ENCODE assay signal across 13 mouse cellular contexts in the genomic region with DNA sequence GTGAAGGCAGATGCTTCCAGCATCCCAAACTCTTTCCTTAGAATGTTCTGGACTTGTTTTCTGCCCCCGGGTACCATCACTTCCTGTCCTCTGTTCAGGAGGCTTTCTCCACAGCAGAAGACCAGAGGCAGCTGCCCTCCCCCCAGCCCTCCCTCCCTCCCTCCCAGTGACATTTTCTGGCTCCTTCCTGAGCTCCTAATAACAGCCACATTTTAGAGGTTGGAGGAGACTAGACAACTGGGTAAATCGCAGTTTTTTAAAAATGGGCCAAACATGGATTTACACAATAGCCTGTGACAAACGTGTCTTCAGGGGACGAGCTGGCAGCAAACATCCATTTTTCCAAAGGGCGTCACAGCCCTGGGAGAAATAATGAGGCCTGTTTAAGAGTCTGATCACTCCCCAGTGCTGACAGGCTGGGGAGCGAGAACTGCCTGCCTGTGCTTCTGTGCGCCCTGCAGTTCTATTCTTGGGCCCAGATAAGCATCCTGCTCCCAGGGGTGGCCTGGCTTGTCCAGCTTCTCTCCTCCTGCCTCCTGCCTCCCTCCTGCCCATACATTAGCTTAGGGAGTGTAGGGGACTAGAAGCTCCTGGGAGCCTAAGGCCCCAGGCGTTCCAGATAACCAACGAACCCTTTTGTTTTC.
DNase-seq lines count a peak whose midpoint lies in the region; ATAC-seq and TF ChIP-seq lines count a peak whose summit lies in the region.
"Had no signal": no experiment of that assay in that cellular context is flagged by ENCODE, and none has a peak within 500 bp of the region (broad histone marks: within the 10 kb centered on the region; RNA-seq: fewer than 3 reads in every experiment).

No protein-coding gene starts in this region.

- 15% methylated on average over 9 of the region's 9 CpGs for WGBS in hindbrain, embryonic 12.5 days
- WGBS in neural tube, embryonic 14.5 days, result 21% methylated on average over 9 of the region's 9 CpGs

- peaks cover 19% of the 10 kb centered on the region for H3K4me1 ChIP-seq in hindbrain, embryonic 12.5 days
- H3K4me1 ChIP-seq in neural tube, embryonic 14.5 days (ENCODE audit: control insufficient read depth, insufficient read depth, low read length), result peaks cover 14% of the 10 kb centered on the region
- H3K4me1 ChIP-seq: liver, embryonic 13.5 days; stomach, embryonic 15.5 days had no signal

- no peak overlapping the region for H3K4me2 ChIP-seq in hindbrain, embryonic 12.5 days (replicated peaks)
- H3K4me2 ChIP-seq in neural tube, embryonic 14.5 days (ENCODE audit: low read depth, low read length), result no peak overlapping the region
- H3K4me2 ChIP-seq: liver, embryonic 13.5 days; stomach, embryonic 15.5 days had no signal

- H3K36me3 ChIP-seq in hindbrain, embryonic 12.5 days, result no peaks in the 10 kb centered on the region
- no peaks in the 10 kb centered on the region for H3K36me3 ChIP-seq in neural tube, embryonic 14.5 days (ENCODE audit: control insufficient read depth, insufficient read depth, low read length)
- H3K36me3 ChIP-seq: liver, embryonic 13.5 days; stomach, embryonic 15.5 days had no signal

- no peaks in the 10 kb centered on the region for H3K27me3 ChIP-seq in hindbrain, embryonic 12.5 days
- no peaks in the 10 kb centered on the region for H3K27me3 ChIP-seq in neural tube, embryonic 14.5 days (ENCODE audit: control insufficient read depth, insufficient read depth, low read length)
- H3K27me3 ChIP-seq: liver, embryonic 13.5 days; stomach, embryonic 15.5 days had no signal

- no peak overlapping the region for H3K4me3 ChIP-seq in layer of hippocampus, adult 2 months
- no peak overlapping the region for H3K4me3 ChIP-seq in hindbrain, embryonic 12.5 days
- H3K4me3 ChIP-seq in neural tube, embryonic 14.5 days (ENCODE audit: low read depth, low read length), result no peak overlapping the region
- H3K4me3 ChIP-seq: liver, embryonic 13.5 days; myocyte; stomach, embryonic 15.5 days had no signal

- no peaks in the 10 kb centered on the region for H3K9me3 ChIP-seq in hindbrain, embryonic 12.5 days (replicated peaks)
- H3K9me3 ChIP-seq in neural tube, embryonic 14.5 days (ENCODE audit: control insufficient read depth, low read length), result no peaks in the 10 kb centered on the region
- H3K9me3 ChIP-seq: liver, embryonic 13.5 days; stomach, embryonic 15.5 days had no signal

- peak in 1 of 2 experiments; percentile 9 for DNase-seq in layer of hippocampus, adult 2 months (ENCODE audit: low spot score in 2 of 2)
- no peak for DNase-seq in layer of hippocampus, postnatal 25 days (ENCODE audit: extremely low spot score in 1 of 2, low spot score in 1 of 2)
- peak; percentile 70 to 72 for DNase-seq in heart, adult 18-20 months
- no peak for DNase-seq in yolk sac, embryonic 10.5 days (ENCODE audit: low spot score)
- no peak for DNase-seq in kidney, postnatal 10 days
- DNase-seq: adrenal gland, postnatal 36 days; liver, embryonic 13.5 days had no signal

- H3K9ac ChIP-seq in hindbrain, embryonic 12.5 days, result no peak overlapping the region
- no peak overlapping the region; the same call in 1 of the 2 replicates for H3K9ac ChIP-seq in neural tube, embryonic 14.5 days (replicated peaks; ENCODE audit: low read depth, low read length)
- H3K9ac ChIP-seq: liver, embryonic 13.5 days; stomach, embryonic 15.5 days had no signal

- peak overlapping the region; percentile 87 for H3K27ac ChIP-seq in layer of hippocampus, adult 2 months
- peak overlapping the region; percentile 80 for H3K27ac ChIP-seq in hindbrain, embryonic 12.5 days
- peak overlapping the region; percentile 60 for H3K27ac ChIP-seq in neural tube, embryonic 14.5 days (ENCODE audit: low read depth, low read length)
- H3K27ac ChIP-seq: kidney, postnatal 0 days; liver, embryonic 13.5 days; stomach, embryonic 15.5 days had no signal

- no peak for TF ChIP-seq CTCF in layer of hippocampus, adult 2 months (conservative IDR thresholded peaks at IDR 0.05)

- peak; percentile 72 for ATAC-seq in hindbrain, embryonic 12.5 days (ENCODE audit: low FRiP score)
- ATAC-seq in neural tube, embryonic 14.5 days (ENCODE audit: low read depth), result peak; percentile 34; the same call in 1 of the 2 replicates
- ATAC-seq in megakaryocyte-erythroid progenitor cell, adult 5-6 weeks (replicated peaks; ENCODE audit: low FRiP score, low TSS enrichment, poor library complexity, severe bottlenecking), result no peak

Comparison
In these comparisons a context has a peak if more than half of its experiments do, and no peak if none do; other contexts are left out.
1. DNase-seq: peak in heart, adult 18-20 months (2 of 2); none in layer of hippocampus, postnatal 25 days (0 of 2), yolk sac, embryonic 10.5 days (single experiment) and kidney, postnatal 10 days (single experiment).
2. Peak in every context shown above with its lines, with median percentiles within 50 percentile points of each other: H3K27ac ChIP-seq.